Mouse (Mus musculus) midbrain, embryonic 10.5 days (tissue): Measurements from ENCODE around the gene A230072I06Rik. TPM values are rescaled to one million over a fixed set of nuclear protein-coding genes. Genes with fewer than 3 reads are reported as not detected.

Source experiments
- DNase-seq: peaks from one replicate; pipeline ENCODE4 v3.0.0-alpha.2; 2017; ENCODE audit warnings: low spot score
- H3K27ac ChIP-seq: fragments of 300-500 bp; sonication (generic); replicated peaks from 2 replicates; pipeline ENCODE4 v1.5.1; 2016; ENCODE audit warnings: mild to moderate bottlenecking
- H3K27me3 ChIP-seq: fragments of 300-500 bp; sonication (generic); 2 replicates; pipeline ENCODE4 v1.6.1; 2016; ENCODE audit warnings: low read depth, mild to moderate bottlenecking; ENCODE audit not compliant: poor library complexity, severe bottlenecking
- H3K36me3 ChIP-seq: fragments of 300-500 bp; sonication (generic); 2 replicates; pipeline ENCODE4 v1.6.1; 2016; ENCODE audit warnings: mild to moderate bottlenecking, moderate library complexity
- H3K4me1 ChIP-seq: fragments of 300-500 bp; sonication (generic); 2 replicates; pipeline ENCODE4 v1.6.1; 2016
- H3K4me3 ChIP-seq: fragments of 300-500 bp; sonication (generic); 2 replicates; pipeline ENCODE4 v1.5.1; 2016; ENCODE audit warnings: mild to moderate bottlenecking, moderate library complexity
- H3K9me3 ChIP-seq: fragments of 300-500 bp; sonication (generic); replicated peaks from 2 replicates; pipeline ENCODE4 v1.6.1; 2016; ENCODE audit warnings: mild to moderate bottlenecking
- WGBS: fragments of 180-500 bp; shearing (Covaris S2); methylation state at CpG from one replicate; pipeline ENCODE4 v1.1.7; 2016; 5-methylcytosine and 5-hydroxymethylcytosine counted together
- polyA plus RNA-seq: library from polyadenylated mRNA; unstranded; fragments of >200 nt; fragmentation: Nextera tagmentation; extraction: Ambion mirVana; gene quantifications from 2 replicates; pipeline ENCODE4 v1.2.1, GENCODE M21; 2016

A230072I06Rik gene
- polyA plus RNA-seq, result not detected in 2 replicates

GRCm38 (mm10) chr8:12278663-12279312, at the start of gene A230072I06Rik:
TSS of gene A230072I06Rik (plus strand) at chr8:12278819.
- 37% methylated on average over 12 of the region's 12 CpGs for WGBS
- no peak within 1 kb of the TSS for H3K27ac ChIP-seq
- DNase-seq, result no peak

GRCm38 (mm10) chr8:12234039-12234438, 44.6 kb upstream of the A230072I06Rik start:
- Histone ChIP-seq H3K4me3 (no peak overlapping the region), H3K27ac (peak overlapping the region; percentile 68), H3K27me3 (peaks cover 39% of the 10 kb centered on the region), H3K36me3 (no peaks in the 10 kb centered on the region), H3K4me1 (peaks cover 16% of the 10 kb centered on the region), H3K9me3 (no peaks in the 10 kb centered on the region)
- no peak for DNase-seq
- 22% methylated on average over 11 of the region's 11 CpGs for WGBS

More at GRCm38 (mm10) chr8:12278663-12279312, at the start of gene A230072I06Rik:
- Histone ChIP-seq H3K4me1 (peaks cover 6% of the 10 kb centered on the region), H3K36me3 (no peaks in the 10 kb centered on the region), H3K27me3 (peaks cover 53% of the 10 kb centered on the region), H3K9me3 (no peaks in the 10 kb centered on the region), H3K4me3 (no peak within 1 kb of the TSS)

GRCm38 (mm10) chr8:12238775-12239174, 39.8 kb upstream of the A230072I06Rik start:
- H3K27me3 ChIP-seq, result peaks cover 31% of the 10 kb centered on the region; the same call in 1 of the 2 replicates

GRCm38 (mm10) chr8:12240143-12240542, 38.5 kb upstream of the A230072I06Rik start:
- Histone ChIP-seq H3K27me3 (peaks cover 27% of the 10 kb centered on the region; the same call in 1 of the 2 replicates), H3K4me3 (no peak overlapping the region), H3K4me1 (peaks cover 21% of the 10 kb centered on the region), H3K27ac (peak overlapping the region; percentile 24; the same call in 1 of the 2 replicates), H3K36me3 (no peaks in the 10 kb centered on the region), H3K9me3 (no peaks in the 10 kb centered on the region)
- WGBS, result 56% methylated on average over 9 of the region's 9 CpGs
- DNase-seq, result no peak

More at GRCm38 (mm10) chr8:12238775-12239174, 39.8 kb upstream of the A230072I06Rik start:
- Histone ChIP-seq H3K4me3 (no peak overlapping the region), H3K36me3 (no peaks in the 10 kb centered on the region), H3K27ac (no peak overlapping the region), H3K4me1 (peaks cover 29% of the 10 kb centered on the region), H3K9me3 (no peaks in the 10 kb centered on the region)
- no peak for DNase-seq
- 79% methylated on average over 7 of the region's 7 CpGs for WGBS

GRCm38 (mm10) chr8:12243746-12244145, 34.9 kb upstream of the A230072I06Rik start:
- Histone ChIP-seq H3K27me3 (peaks cover 30% of the 10 kb centered on the region), H3K27ac (no peak overlapping the region), H3K4me3 (no peak overlapping the region), H3K9me3 (no peaks in the 10 kb centered on the region), H3K36me3 (no peaks in the 10 kb centered on the region), H3K4me1 (peaks cover 18% of the 10 kb centered on the region)
- no peak for DNase-seq
- WGBS, result 73% methylated on average over 1 of the region's 1 CpGs

- DNase-seq, result no peak
- no peak overlapping the region for H3K4me3 ChIP-seq
- H3K27me3 ChIP-seq, result peaks cover 27% of the 10 kb centered on the region
- H3K36me3 ChIP-seq, result no peaks in the 10 kb centered on the region
- H3K9me3 ChIP-seq, result no peaks in the 10 kb centered on the region
- 82% methylated on average over 2 of the region's 2 CpGs for WGBS
- no peak overlapping the region for H3K27ac ChIP-seq
- H3K4me1 ChIP-seq, result peaks cover 15% of the 10 kb centered on the region
These were observed 18.7 kb upstream of the A230072I06Rik start for GRCm38 (mm10) chr8:12259890-12260289.

- no peak for DNase-seq
- H3K27ac ChIP-seq, result no peak overlapping the region
- peaks cover 15% of the 10 kb centered on the region for H3K4me1 ChIP-seq
- H3K36me3 ChIP-seq, result no peaks in the 10 kb centered on the region
- H3K27me3 ChIP-seq, result peaks cover 27% of the 10 kb centered on the region
- no peak overlapping the region for H3K4me3 ChIP-seq
- WGBS, result 86% methylated on average over 6 of the region's 6 CpGs
- H3K9me3 ChIP-seq, result no peaks in the 10 kb centered on the region
These were observed 18.1 kb upstream of the A230072I06Rik start for GRCm38 (mm10) chr8:12260476-12261029.

- Histone ChIP-seq H3K9me3 (no peaks in the 10 kb centered on the region), H3K4me3 (no peak overlapping the region), H3K27ac (0 out of 2 replicates have a peak overlapping the region, but pooled peaks have one; percentile 1), H3K36me3 (no peaks in the 10 kb centered on the region), H3K4me1 (peaks cover 15% of the 10 kb centered on the region), H3K27me3 (peaks cover 30% of the 10 kb centered on the region)
- DNase-seq, result no peak
- 48% methylated on average over 4 of the region's 4 CpGs for WGBS
These were observed 17.1 kb upstream of the A230072I06Rik start for GRCm38 (mm10) chr8:12261556-12261955.

GRCm38 (mm10) chr8:12264996-12265395, 13.6 kb upstream of the A230072I06Rik start:
- H3K36me3 ChIP-seq, result no peaks in the 10 kb centered on the region
- no peak overlapping the region for H3K4me3 ChIP-seq
- no peaks in the 10 kb centered on the region for H3K9me3 ChIP-seq
- WGBS, result 95% methylated on average over 8 of the region's 8 CpGs
- no peak for DNase-seq
- H3K4me1 ChIP-seq, result peaks cover 28% of the 10 kb centered on the region
- H3K27ac ChIP-seq, result no peak overlapping the region
- peaks cover 37% of the 10 kb centered on the region for H3K27me3 ChIP-seq

GRCm38 (mm10) chr8:12267863-12268262, 10.8 kb upstream of the A230072I06Rik start:
- Histone ChIP-seq H3K4me1 (peaks cover 14% of the 10 kb centered on the region), H3K27ac (no peak overlapping the region), H3K9me3 (no peaks in the 10 kb centered on the region), H3K4me3 (no peak overlapping the region), H3K36me3 (no peaks in the 10 kb centered on the region), H3K27me3 (peaks cover 43% of the 10 kb centered on the region)
- WGBS, result 59% methylated on average over 5 of the region's 5 CpGs
- DNase-seq, result no peak

- Histone ChIP-seq H3K4me1 (peaks cover 14% of the 10 kb centered on the region), H3K4me3 (no peak overlapping the region), H3K27me3 (peaks cover 39% of the 10 kb centered on the region), H3K36me3 (no peaks in the 10 kb centered on the region), H3K27ac (peak overlapping the region; percentile 58), H3K9me3 (no peaks in the 10 kb centered on the region)
- peak; percentile 71 for DNase-seq
- WGBS, result 41% methylated on average over 14 of the region's 14 CpGs
These were observed 10.3 kb upstream of the A230072I06Rik start for GRCm38 (mm10) chr8:12268306-12268829.

- Histone ChIP-seq H3K27ac (no peak overlapping the region), H3K9me3 (no peaks in the 10 kb centered on the region), H3K36me3 (no peaks in the 10 kb centered on the region), H3K4me3 (no peak overlapping the region), H3K27me3 (peaks cover 53% of the 10 kb centered on the region), H3K4me1 (peaks cover 6% of the 10 kb centered on the region)
- 86% methylated on average over 13 of the region's 13 CpGs for WGBS
- DNase-seq, result no peak
These were observed 1.0 kb downstream of the A230072I06Rik start for GRCm38 (mm10) chr8:12279482-12280192.
